Mouse (Mus musculus): ENCODE results near the gene Cox19.

The Cox19 gene

GRCm38 (mm10) chr5:139381586-139382513, 30.6 kb upstream of the Cox19 start:
- peak; percentile 91 for DNase-seq (ENCODE audit: low read depth)

GRCm38 (mm10) chr5:139380385-139381248, 29.4 kb upstream of the Cox19 start:
- DNase-seq (ENCODE audit: low read depth): peak; percentile 75

- DNase-seq (ENCODE audit: low read depth): peak; percentile 53
Observed at GRCm38 (mm10) chr5:139379771-139380384, 28.7 kb upstream of the Cox19 start.

GRCm38 (mm10) chr5:139378986-139379629, 27.9 kb upstream of the Cox19 start:
- peak; percentile 38 for DNase-seq (ENCODE audit: low read depth)

- no peak for DNase-seq (ENCODE audit: low read depth)
Observed at GRCm38 (mm10) chr5:139378271-139378556, 27.0 kb upstream of the Cox19 start.

GRCm38 (mm10) chr5:139377468-139378270, 26.5 kb upstream of the Cox19 start, which contains the start of gene Gpr146:
Gpr146 (plus strand) TSS chr5:139377697.
- peak; percentile 80 for DNase-seq (ENCODE audit: low read depth)

GRCm38 (mm10) chr5:139374841-139375240, 23.6 kb upstream of the Cox19 start:
- no peak for DNase-seq (ENCODE audit: low read depth)

GRCm38 (mm10) chr5:139373889-139374444, 22.7 kb upstream of the Cox19 start:
- peak; percentile 11 for DNase-seq (ENCODE audit: low read depth)

GRCm38 (mm10) chr5:139373126-139373525, 21.9 kb upstream of the Cox19 start:
- peak; percentile 31 for DNase-seq (ENCODE audit: low read depth)

GRCm38 (mm10) chr5:139371631-139372401, 20.6 kb upstream of the Cox19 start:
- peak; percentile 94 for DNase-seq (ENCODE audit: low read depth)

GRCm38 (mm10) chr5:139371118-139371517, 19.9 kb upstream of the Cox19 start:
- no peak for DNase-seq (ENCODE audit: low read depth)

GRCm38 (mm10) chr5:139370336-139370735, 19.1 kb upstream of the Cox19 start:
- no peak for DNase-seq (ENCODE audit: low read depth)

- no peak for DNase-seq (ENCODE audit: low read depth)
Observed at GRCm38 (mm10) chr5:139368638-139369320, 17.6 kb upstream of the Cox19 start.

- DNase-seq (ENCODE audit: low read depth): peak; percentile 53
Observed at GRCm38 (mm10) chr5:139367884-139368458, 16.8 kb upstream of the Cox19 start.

GRCm38 (mm10) chr5:139366484-139366883, 15.3 kb upstream of the Cox19 start:
- DNase-seq (ENCODE audit: low read depth): peak; percentile 21

- peak; percentile 32 for DNase-seq (ENCODE audit: low read depth)
Observed at GRCm38 (mm10) chr5:139365827-139366226, 14.6 kb upstream of the Cox19 start.

- peak; percentile 43 for DNase-seq (ENCODE audit: low read depth)
Observed at GRCm38 (mm10) chr5:139364911-139365571, 13.8 kb upstream of the Cox19 start.

- DNase-seq (ENCODE audit: low read depth): peak; percentile 93
Observed at GRCm38 (mm10) chr5:139364260-139364910, 13.2 kb upstream of the Cox19 start.

Data from naive thymus-derived CD4-positive, alpha-beta T cell, adult 2 months (primary cell).